Mouse (Mus musculus) lung, postnatal 0 days (tissue): ENCODE results near the gene Acsf3. TPM values are rescaled to one million over a fixed set of nuclear protein-coding genes. Genes with fewer than 3 reads are reported as not detected.
A peak's percentile ranks its signal among the peaks of the same experiment; 100 is the strongest.

Source experiments
- ATAC-seq: fragments of 200-750 bp; cut with Nextera tagmentation; 2 replicates; pipeline ENCODE4 v1.8.0; 2017; ENCODE audit warnings: moderate library complexity
- DNase-seq: peaks from one replicate; pipeline ENCODE4 v3.0.0-alpha.2; 2016; ENCODE audit warnings: low spot score
- H3K27ac ChIP-seq: fragments of 300-500 bp; sonication (generic); 2 replicates; pipeline ENCODE4 v1.5.1; 2014; ENCODE audit warnings: antibody characterized with exemption, mild to moderate bottlenecking, low read length, mixed read lengths
- H3K27me3 ChIP-seq: fragments of 300-500 bp; sonication (generic); replicated peaks from 2 replicates; pipeline ENCODE4 v1.6.1; 2014; ENCODE audit warnings: low read length, mixed read lengths; ENCODE audit not compliant: insufficient read depth
- H3K36me3 ChIP-seq: fragments of 300-500 bp; sonication (generic); 2 replicates; pipeline ENCODE4 v1.6.1; 2014; ENCODE audit warnings: low read length, mixed read lengths; ENCODE audit not compliant: insufficient read depth
- H3K4me1 ChIP-seq: fragments of 300-500 bp; sonication (generic); 2 replicates; pipeline ENCODE4 v1.6.1; 2014; ENCODE audit warnings: antibody characterized with exemption, low read depth, low read length, mixed read lengths; ENCODE audit not compliant: insufficient read depth
- H3K4me2 ChIP-seq: fragments of 300-500 bp; sonication (generic); replicated peaks from 2 replicates; pipeline ENCODE4 v1.6.1; 2014; ENCODE audit warnings: low read depth, mild to moderate bottlenecking, low read length, moderate library complexity, mixed read lengths
- H3K4me3 ChIP-seq: fragments of 300-500 bp; sonication (generic); 2 replicates; pipeline ENCODE4 v1.5.1; 2014; ENCODE audit warnings: low read depth, low read length
- H3K9ac ChIP-seq: fragments of 300-500 bp; sonication (generic); replicated peaks from 2 replicates; pipeline ENCODE4 v1.6.1; 2014; ENCODE audit warnings: low read depth, mild to moderate bottlenecking
- H3K9me3 ChIP-seq: fragments of 300-500 bp; sonication (generic); 2 replicates; pipeline ENCODE4 v1.6.1; 2016; ENCODE audit warnings: low read length, mixed read lengths
- CTCF ChIP-seq: IDR thresholded peaks from 2 replicates; pipeline ENCODE4 v1.5.1; 2016; ENCODE audit warnings: antibody characterized with exemption, mild to moderate bottlenecking
- EP300 ChIP-seq: IDR thresholded peaks from 2 replicates; pipeline ENCODE4 v1.6.1; 2016; ENCODE audit warnings: antibody characterized with exemption, mild to moderate bottlenecking, control low read depth
- whole genome bisulfite sequencing: fragments of 180-500 bp; shearing (Covaris S2); extraction: QIAGEN DNeasy Blood & Tissue Kit; methylation state at CpG from one replicate; pipeline ENCODE4 v1.1.7; 2014; 5-methylcytosine and 5-hydroxymethylcytosine counted together
- polyA plus RNA-seq: library from polyadenylated mRNA; unstranded; fragments of >200 nt; fragmentation: Nextera tagmentation; extraction: Ambion mirVana; gene quantifications from 2 replicates; pipeline ENCODE4 v1.2.1, GENCODE M21; 2015

Gene Acsf3
- polyA plus RNA-seq, 1 experiment from 2014 or later = 10.9 TPM

- ATAC-seq = no peak
- WGBS = 79% methylated on average over 12 of the region's 12 CpGs
Observed at GRCm38 (mm10) chr8:122836199-122836598, 60.9 kb downstream of the Acsf3 start.

GRCm38 (mm10) chr8:122836696-122837095 is 61.4 kb downstream of the Acsf3 start:
- Histone ChIP-seq H3K9me3 (no peaks in the 10 kb centered on the region), H3K27ac (no peak overlapping the region), H3K4me3 (no peak overlapping the region), H3K4me2 (no peak overlapping the region), H3K36me3 (no peaks in the 10 kb centered on the region), H3K4me1 (no peaks in the 10 kb centered on the region), H3K9ac (no peak overlapping the region), H3K27me3 (no peaks in the 10 kb centered on the region)
- DNase-seq (no peak), ATAC-seq (no peak)
- 65% methylated on average over 13 of the region's 13 CpGs for WGBS
- TF ChIP-seq CTCF (no peak), EP300 (no peak)

More at GRCm38 (mm10) chr8:122836199-122836598, 60.9 kb downstream of the Acsf3 start:
- no peak overlapping the region for H3K9ac ChIP-seq
- no peaks in the 10 kb centered on the region for H3K36me3 ChIP-seq
- TF ChIP-seq EP300 = no peak
- TF ChIP-seq CTCF = no peak
- no peak overlapping the region for H3K27ac ChIP-seq
- no peak for DNase-seq
- H3K4me1 ChIP-seq = no peaks in the 10 kb centered on the region
- H3K27me3 ChIP-seq = no peaks in the 10 kb centered on the region
- no peak overlapping the region for H3K4me3 ChIP-seq
- no peak overlapping the region for H3K4me2 ChIP-seq
- no peaks in the 10 kb centered on the region for H3K9me3 ChIP-seq

GRCm38 (mm10) chr8:122844161-122844560 is 68.9 kb downstream of the Acsf3 start:
- no peaks in the 10 kb centered on the region for H3K4me1 ChIP-seq
- H3K4me3 ChIP-seq = no peak overlapping the region
- no peak for ATAC-seq
- WGBS = 65% methylated on average over 3 of the region's 3 CpGs
- DNase-seq = no peak
- no peaks in the 10 kb centered on the region; the same call in 1 of the 2 replicates for H3K27me3 ChIP-seq
- H3K36me3 ChIP-seq = no peaks in the 10 kb centered on the region
- no peak overlapping the region for H3K27ac ChIP-seq
- H3K9me3 ChIP-seq = no peaks in the 10 kb centered on the region
- H3K4me2 ChIP-seq = no peak overlapping the region
- TF ChIP-seq EP300 (no peak), CTCF (no peak)
- no peak overlapping the region for H3K9ac ChIP-seq

GRCm38 (mm10) chr8:122845662-122846061 is 70.4 kb downstream of the Acsf3 start:
- Histone ChIP-seq H3K4me3 (no peak overlapping the region), H3K9me3 (no peaks in the 10 kb centered on the region), H3K4me1 (no peaks in the 10 kb centered on the region), H3K9ac (no peak overlapping the region), H3K36me3 (no peaks in the 10 kb centered on the region), H3K4me2 (no peak overlapping the region), H3K27ac (no peak overlapping the region), H3K27me3 (no peaks in the 10 kb centered on the region; the same call in 1 of the 2 replicates)
- ATAC-seq (no peak), DNase-seq (peak; percentile 36)
- 59% methylated on average over 4 of the region's 4 CpGs for WGBS
- TF ChIP-seq CTCF (no peak), EP300 (no peak)

- no peak within 1 kb of the TSS for H3K27ac ChIP-seq
- TF ChIP-seq CTCF (no peak), EP300 (no peak)
- DNase-seq (peak; percentile 73), ATAC-seq (peak; percentile 93)
- H3K9ac ChIP-seq = no peak within 1 kb of the TSS
- H3K27me3 ChIP-seq = no peaks in the 10 kb centered on the region; the same call in 1 of the 2 replicates
- H3K9me3 ChIP-seq = no peaks in the 10 kb centered on the region
- no peak within 1 kb of the TSS for H3K4me3 ChIP-seq
- H3K4me2 ChIP-seq = 0 out of 2 replicates have a peak within 1 kb of the TSS, but pooled peaks have one; percentile 17
- WGBS = 14% methylated on average over 18 of the region's 18 CpGs
- H3K36me3 ChIP-seq = no peaks in the 10 kb centered on the region
- no peaks in the 10 kb centered on the region for H3K4me1 ChIP-seq
Observed at GRCm38 (mm10) chr8:122847829-122848561, 72.7 kb downstream of the Acsf3 start, which contains the start of gene Cdh15. Gene Cdh15, plus strand, starts transcription at chr8:122847966.

GRCm38 (mm10) chr8:122849152-122849910 is 74.0 kb downstream of the Acsf3 start:
- WGBS = 54% methylated on average over 8 of the region's 11 CpGs
- no peaks in the 10 kb centered on the region for H3K4me1 ChIP-seq
- no peak for ATAC-seq
- H3K4me3 ChIP-seq = no peak overlapping the region
- H3K4me2 ChIP-seq = no peak overlapping the region
- no peaks in the 10 kb centered on the region for H3K36me3 ChIP-seq
- H3K9me3 ChIP-seq = no peaks in the 10 kb centered on the region
- no peaks in the 10 kb centered on the region; the same call in 1 of the 2 replicates for H3K27me3 ChIP-seq
- H3K9ac ChIP-seq = no peak overlapping the region
- no peak for TF ChIP-seq EP300
- H3K27ac ChIP-seq = no peak overlapping the region
- DNase-seq = no peak
